Mouse (Mus musculus) T-cell, adult 2 months (primary cell): ENCODE results near the gene 1700015G11Rik.

Source experiments
- DNase-seq: peaks from one replicate; pipeline ENCODE4 v3.0.0; 2022; ENCODE audit warnings: low spot score

Gene 1700015G11Rik

GRCm38 (mm10) chr7:52015628-52016027 lies at the start of gene 1700015G11Rik:
Gene 1700015G11Rik, minus strand, starts transcription at chr7:52015728.
- no peak for DNase-seq

- DNase-seq: no peak
Observed at GRCm38 (mm10) chr7:52056954-52057353, 41.4 kb upstream of the 1700015G11Rik start.

DNA sequence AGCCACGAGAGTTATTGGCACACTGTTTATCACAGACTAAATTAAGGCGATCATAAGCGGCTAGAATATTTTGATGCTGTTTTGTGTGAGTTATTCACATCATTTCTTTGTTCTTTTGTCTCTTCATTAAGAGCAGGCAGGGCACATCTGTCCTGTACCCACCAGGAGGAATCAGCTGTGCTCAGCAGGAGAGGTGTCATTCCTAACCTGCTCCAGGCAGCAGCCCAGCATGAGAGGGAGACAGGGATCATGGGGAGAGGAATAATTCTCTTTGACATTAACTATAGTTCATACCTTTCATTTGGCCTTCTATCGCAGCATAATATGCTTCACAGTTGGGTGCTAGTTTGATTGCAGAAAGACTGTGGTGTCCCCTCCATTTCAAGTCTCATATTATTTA lies 40.7 kb upstream of the 1700015G11Rik start:
- DNase-seq: no peak

DNA sequence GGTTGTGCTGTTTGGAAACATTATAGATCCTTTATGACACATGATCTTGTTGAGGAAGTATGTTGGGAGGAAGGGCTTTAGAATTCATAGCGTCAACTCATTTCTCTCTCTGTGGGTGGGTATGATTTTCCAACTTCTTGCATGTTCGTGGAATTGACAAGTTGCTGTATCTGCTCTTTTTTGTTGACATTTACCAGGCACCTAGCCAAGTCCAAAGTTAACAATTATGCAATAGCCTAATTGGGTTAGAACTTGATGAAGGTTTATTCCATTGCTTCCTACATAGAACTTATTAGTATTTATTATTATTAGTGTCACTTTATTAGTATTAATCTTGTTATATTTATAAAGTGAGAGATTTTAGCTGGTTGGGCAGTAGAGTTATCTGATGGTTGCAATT lies 40.3 kb upstream of the 1700015G11Rik start:
- DNase-seq: no peak

GRCm38 (mm10) chr7:52037600-52038582 lies 22.4 kb upstream of the 1700015G11Rik start:
- DNase-seq: no peak

GRCm38 (mm10) chr7:52024050-52024626 lies 8.6 kb upstream of the 1700015G11Rik start:
- DNase-seq: no peak

DNA sequence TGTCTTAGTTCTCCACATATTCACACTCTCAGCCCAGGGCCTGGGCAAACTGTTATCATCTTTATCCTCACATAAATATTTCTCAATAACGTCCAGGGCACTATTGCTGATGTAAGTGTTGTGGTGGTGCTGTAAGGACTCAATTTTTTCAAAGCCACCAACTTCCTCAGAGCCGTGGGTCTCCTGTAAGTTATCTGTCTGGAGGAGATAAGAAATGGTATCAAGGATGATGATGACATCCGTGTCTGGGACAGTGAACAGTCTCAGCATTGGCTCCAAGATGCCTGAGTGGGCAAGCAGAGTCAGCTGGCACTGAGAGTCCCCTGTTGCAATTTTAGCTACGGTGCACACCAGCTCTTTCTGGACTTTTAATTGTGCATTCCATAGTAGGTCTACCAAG lies 6.5 kb upstream of the 1700015G11Rik start:
- DNase-seq: no peak

DNA sequence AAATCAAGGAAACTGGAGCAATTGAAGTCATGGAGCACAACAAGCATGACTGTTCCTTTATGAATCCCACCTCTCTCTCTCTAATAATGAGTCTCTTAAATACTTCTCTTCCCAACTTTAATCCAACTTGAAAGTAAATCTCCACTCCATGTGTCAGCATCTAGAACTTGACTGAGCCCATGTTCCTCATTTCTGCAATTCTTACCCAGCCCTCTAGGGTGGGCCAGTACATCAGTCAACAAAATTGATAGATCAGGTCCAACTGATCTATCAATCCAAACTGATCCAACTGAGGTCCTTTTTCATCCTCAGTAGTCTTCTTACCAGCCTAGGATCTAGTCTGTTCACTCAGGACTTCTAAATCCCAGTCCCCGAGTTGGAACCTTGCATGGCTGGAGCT lies 348 bp downstream of the 1700015G11Rik start:
- no peak for DNase-seq

DNA sequence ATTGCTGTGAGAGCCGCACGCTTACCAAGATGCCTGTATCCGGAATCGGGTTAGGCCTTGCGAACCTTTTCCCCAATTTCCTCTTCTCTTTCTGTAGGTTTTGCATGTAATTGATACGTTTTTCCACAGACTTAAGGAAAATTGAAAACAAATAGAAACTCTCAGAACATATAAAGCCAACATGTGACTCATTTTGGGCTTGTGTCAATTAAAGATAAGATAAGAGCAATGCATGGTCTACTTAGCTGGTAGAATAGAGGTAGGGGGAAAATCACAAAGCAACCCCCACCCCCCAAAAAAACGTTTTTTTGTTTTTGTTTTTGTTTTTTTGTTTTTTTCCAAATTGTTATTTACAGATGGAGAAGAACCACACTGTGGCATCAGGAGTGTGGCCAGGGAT lies 2.1 kb downstream of the 1700015G11Rik start:
- DNase-seq: no peak

GRCm38 (mm10) chr7:52007138-52007537 lies 8.4 kb downstream of the 1700015G11Rik start:
- DNase-seq: no peak

GRCm38 (mm10) chr7:52006296-52006630 lies 9.3 kb downstream of the 1700015G11Rik start:
- DNase-seq: no peak

DNA sequence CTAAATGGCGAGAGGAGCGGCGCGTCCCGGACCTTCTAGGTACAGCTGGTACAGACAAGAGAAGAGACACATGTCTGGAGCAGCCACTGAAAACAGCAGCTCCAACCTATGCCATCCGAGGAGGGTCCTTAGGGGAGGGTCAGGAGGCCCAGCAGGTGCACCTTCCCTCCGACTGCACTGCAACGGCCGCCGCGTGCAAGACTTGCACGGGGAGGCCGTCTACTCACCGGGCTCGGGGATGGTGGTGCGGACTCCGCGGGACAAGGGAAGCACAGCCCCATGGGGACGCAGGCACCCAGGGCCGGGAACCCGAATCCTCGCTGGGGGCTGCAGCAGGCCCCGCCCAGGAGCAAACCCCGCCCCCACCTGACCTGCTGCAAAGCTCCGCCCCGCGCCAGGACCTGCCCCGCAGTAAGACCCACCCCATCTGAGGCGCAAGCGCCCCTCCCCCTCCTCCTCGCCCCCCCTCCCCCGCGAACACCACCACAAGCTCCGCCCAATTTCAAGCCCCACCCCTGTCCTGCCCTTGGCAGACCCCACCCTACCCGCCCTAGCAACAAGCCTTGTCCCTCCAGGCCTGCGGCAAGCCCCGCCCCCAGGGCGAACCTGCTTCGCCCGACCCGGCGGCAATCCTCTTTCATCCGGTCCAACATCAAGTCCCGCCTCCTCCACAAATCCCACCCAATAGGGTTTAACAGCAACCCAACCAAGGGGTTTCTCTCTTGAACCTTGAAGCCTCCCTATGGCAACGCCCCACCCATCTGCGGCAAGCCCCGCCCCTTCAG lies 9.8 kb downstream of the 1700015G11Rik start, which contains the start of gene Svip:
Gene Svip, minus strand, starts transcription at position 508 of the 785 bp plus-strand sequence.
- peak; percentile 56 for DNase-seq

DNA sequence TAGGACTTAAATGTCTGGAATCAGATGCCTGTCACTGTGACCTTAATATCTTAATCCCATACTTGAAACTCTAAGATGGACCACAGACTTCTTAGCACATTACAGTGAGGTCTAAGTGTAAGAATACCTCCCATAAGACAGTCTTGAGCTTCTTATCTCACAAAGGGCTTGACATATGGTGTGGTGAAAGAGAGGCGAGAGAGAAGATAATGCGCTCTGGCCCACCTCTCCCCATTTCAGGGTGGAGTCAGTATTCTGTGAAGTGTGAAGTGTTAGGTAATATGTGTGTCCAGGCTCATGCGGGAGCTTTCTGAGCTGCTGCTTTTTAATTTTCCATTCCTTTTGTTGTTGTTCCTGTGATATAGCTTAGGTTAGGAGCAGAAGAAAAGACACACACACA lies 24.5 kb downstream of the 1700015G11Rik start:
- DNase-seq: no peak

DNA sequence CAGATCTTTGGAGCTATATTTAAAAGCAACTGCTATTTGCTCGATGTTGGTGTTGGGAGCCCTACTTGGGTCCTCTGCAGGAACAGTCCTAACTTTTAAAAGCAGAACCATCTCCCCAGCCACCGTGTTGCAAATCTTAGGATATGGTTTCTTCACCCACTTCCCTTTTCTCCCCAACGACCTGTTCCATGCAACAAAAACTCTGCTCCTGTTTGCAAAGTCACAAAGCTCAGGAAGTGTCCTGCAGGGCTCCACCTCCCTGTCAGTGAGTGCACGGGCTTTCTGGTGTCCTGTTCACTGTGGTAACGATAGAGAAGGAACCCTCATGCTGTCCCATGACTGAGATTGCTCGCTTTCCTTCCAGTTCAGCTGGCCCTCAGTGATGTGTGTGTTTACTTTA lies 28.6 kb downstream of the 1700015G11Rik start:
- DNase-seq: no peak

DNA sequence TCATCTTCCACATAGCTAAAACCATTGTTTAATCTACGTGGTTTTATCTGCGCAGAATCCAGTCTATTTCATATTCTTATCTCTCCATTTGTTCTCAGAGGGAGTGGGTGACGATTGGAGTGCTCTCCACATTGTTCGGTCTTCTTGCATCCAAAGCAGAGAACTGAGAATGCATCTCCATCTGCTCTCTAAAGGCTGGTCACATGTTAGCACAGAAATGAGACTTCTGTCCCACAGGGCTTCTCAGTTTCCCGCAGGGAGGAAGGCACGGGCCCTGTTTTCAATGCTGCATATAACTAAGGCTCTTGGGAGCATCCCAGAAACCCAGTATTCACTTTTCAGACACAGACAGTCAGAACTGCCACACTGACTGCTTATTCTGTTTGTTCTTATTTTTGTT lies 29.8 kb downstream of the 1700015G11Rik start:
- DNase-seq: no peak

- no peak for DNase-seq
Observed at GRCm38 (mm10) chr7:51982303-51982702, 33.2 kb downstream of the 1700015G11Rik start.

DNA sequence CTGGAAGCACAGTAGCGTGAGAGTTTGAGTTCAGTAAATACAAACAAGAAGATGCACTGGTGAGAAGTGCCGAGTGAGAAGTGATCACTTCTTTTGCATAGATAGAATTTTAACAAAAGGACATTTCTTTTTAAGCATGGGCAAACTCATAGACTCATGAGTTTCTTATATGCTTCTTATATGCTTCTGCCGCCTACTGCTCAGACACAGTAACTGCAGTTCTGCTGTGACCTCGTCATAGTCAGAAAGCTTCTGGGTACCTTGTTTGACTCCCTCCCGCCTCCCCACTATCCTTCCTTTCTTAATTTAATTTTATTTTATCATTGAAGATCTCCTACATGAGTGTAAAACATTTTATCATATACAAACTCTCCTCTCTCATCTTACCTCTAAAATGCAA lies 36.3 kb downstream of the 1700015G11Rik start:
- DNase-seq: no peak

GRCm38 (mm10) chr7:51975181-51975580 lies 40.3 kb downstream of the 1700015G11Rik start:
- no peak for DNase-seq

DNA sequence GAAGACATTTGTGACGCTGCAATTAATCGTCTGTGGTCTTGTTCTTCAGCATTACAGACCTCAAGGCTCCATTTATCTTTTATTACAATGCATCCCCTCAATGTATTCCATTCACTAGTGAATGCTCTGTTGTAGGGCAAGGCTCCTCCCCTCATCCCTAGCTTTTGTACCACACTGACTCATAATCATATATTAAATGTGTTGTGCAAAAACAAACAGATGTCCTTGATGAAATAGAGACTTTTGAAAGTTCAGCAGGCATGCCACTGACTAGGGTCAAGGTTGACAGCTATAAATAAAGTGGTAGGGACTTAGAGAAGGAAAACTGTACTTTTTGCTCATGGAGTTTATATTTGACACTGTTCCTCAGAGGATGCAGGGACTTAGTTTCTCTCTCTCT lies 42.0 kb downstream of the 1700015G11Rik start:
- DNase-seq: no peak

DNA sequence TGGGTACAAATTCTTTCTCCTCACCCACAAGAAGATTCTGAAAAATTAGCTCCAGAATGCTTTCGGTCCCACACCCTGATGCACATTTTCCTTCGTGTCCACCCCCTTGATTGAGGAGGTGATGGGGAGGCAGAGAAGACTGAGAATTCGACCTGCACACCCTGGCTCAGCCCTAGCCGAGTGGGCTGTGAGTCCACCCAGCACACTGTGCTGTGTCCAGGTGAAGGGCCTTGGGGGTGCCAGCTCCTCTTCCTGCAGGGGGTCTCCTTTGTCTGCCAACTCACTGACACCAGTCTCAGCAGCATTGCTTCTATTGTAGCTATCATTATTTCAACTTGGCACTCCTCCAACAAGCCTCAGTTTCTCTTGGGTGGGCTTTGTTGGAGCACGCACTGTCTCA lies 42.4 kb downstream of the 1700015G11Rik start:
- no peak for DNase-seq

DNA sequence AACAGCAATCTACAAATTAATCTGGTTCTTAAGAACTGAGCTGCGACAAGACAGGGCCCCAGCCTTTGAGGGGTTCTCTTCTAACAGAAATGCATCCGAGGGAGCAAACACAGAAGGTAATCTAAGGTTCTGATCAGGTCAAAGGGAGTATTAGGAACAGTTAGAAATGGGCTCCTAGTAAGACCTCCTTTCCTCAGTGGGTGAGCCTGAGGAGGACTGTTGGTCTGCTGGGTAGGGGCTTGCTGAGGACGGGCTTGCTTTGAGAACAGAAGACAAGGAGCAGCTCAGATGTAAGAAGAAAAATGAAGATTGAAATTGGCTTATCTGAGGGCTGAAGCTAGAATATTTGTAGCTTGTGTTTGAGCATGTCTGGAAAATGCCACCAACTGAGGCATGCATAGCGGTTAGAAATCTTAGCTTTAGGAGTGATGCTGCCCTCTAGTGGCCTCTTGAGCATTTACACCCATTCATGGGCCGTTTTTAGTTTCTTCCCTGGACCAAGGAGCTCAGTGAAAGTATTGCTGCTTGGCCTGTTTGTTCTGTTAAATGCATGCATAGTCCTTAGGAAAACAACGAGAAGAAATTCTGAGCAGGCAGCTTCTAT lies 43.2 kb downstream of the 1700015G11Rik start:
- no peak for DNase-seq

GRCm38 (mm10) chr7:51969379-51969778 lies 46.1 kb downstream of the 1700015G11Rik start:
- DNase-seq: no peak
